Mouse (Mus musculus) ES-E14 (cell line): Measurements from ENCODE around the gene Ttc3. TPM values are rescaled to one million over a fixed set of nuclear protein-coding genes. Genes with fewer than 3 reads are reported as not detected.

Source experiments
- DNase-seq: peaks from one replicate; pipeline ENCODE4 v3.0.0-alpha.2; 2013; ENCODE audit warnings: low read depth, low spot score
- H3K27ac ChIP-seq: 2 replicates; pipeline ENCODE4 v1.5.1; 2012; ENCODE audit warnings: low read depth, mild to moderate bottlenecking, low read length, moderate library complexity, mixed read lengths; ENCODE audit not compliant: poor library complexity, insufficient read depth, severe bottlenecking
- H3K36me3 ChIP-seq: 2 replicates; pipeline ENCODE4 v1.6.1; 2012; ENCODE audit warnings: mild to moderate bottlenecking, low read length, moderate library complexity, mixed read lengths; ENCODE audit not compliant: control insufficient read depth, poor library complexity, insufficient read depth, severe bottlenecking
- H3K4me1 ChIP-seq, 2 experiments: fragments of 150-350 bp in 1 of 2; sonication (generic) in 1 of 2; 2 replicates each; pipeline ENCODE4 v1.6.1; 2012; ENCODE audit warnings: low read length in 2 of 2, mild to moderate bottlenecking in 1 of 2, mixed read lengths in 1 of 2; ENCODE audit not compliant: control insufficient read depth in 2 of 2, insufficient read depth in 2 of 2, poor library complexity in 1 of 2
- H3K4me3 ChIP-seq, 2 experiments: fragments of 150-350 bp in 1 of 2; sonication (generic) in 1 of 2; 2 replicates each; pipeline ENCODE4 v1.5.1; 2012; ENCODE audit warnings: low read length in 2 of 2, low read depth in 1 of 2, mild to moderate bottlenecking in 1 of 2, mixed read lengths in 1 of 2; ENCODE audit not compliant: insufficient read depth in 1 of 2, poor library complexity in 1 of 2, severe bottlenecking in 1 of 2
- H3K9ac ChIP-seq: 2 replicates; pipeline ENCODE4 v1.6.1; 2012; ENCODE audit warnings: low read depth, mild to moderate bottlenecking, low read length, mixed read lengths; ENCODE audit not compliant: poor library complexity, insufficient read depth, severe bottlenecking
- H3K9me3 ChIP-seq: fragments of 150-350 bp; sonication (generic); 2 replicates; pipeline ENCODE4 v1.6.1; 2012; ENCODE audit warnings: low read depth, mild to moderate bottlenecking, low read length; ENCODE audit not compliant: control insufficient read depth, insufficient read depth
- CHD2 ChIP-seq: IDR thresholded peaks from 2 replicates; pipeline ENCODE4 v1.6.1; 2014; ENCODE audit warnings: mild to moderate bottlenecking, low read depth, low read length, inconsistent platforms
- HCFC1 ChIP-seq: IDR thresholded peaks from 2 replicates; pipeline ENCODE4 v1.6.1; 2012; ENCODE audit warnings: low read length, inconsistent platforms, borderline replicate concordance; ENCODE audit not compliant: insufficient read depth
- MAFK ChIP-seq: IDR thresholded peaks from 2 replicates; pipeline ENCODE4 v1.6.1; 2014; ENCODE audit warnings: mild to moderate bottlenecking, low read depth, low read length, inconsistent platforms; ENCODE audit not compliant: insufficient read depth
- ZC3H11A ChIP-seq: IDR thresholded peaks from 2 replicates; pipeline ENCODE4 v1.6.1; 2012; ENCODE audit warnings: low read depth, mild to moderate bottlenecking, inconsistent platforms, low read length, borderline replicate concordance
- ZNF384 ChIP-seq: IDR thresholded peaks from 2 replicates; pipeline ENCODE4 v1.6.1; 2012; ENCODE audit warnings: low read depth, low read length, inconsistent platforms
- in situ Hi-C, 2 experiments: fragments of 600-800 bp; cut with MboI; formaldehyde crosslinking; loops; one replicate each; pipeline ENCODE4 v1.15.1; 2025; ENCODE audit warnings: low sequenced_read_pairs in 2 of 2, inconsistent platforms in 1 of 2; ENCODE audit not compliant: unreplicated experiment in 2 of 2
- total RNA-seq: library from RNA; depleted of rRNA; stranded (reverse); fragments of 300-350 nt; gene quantifications from 2 replicates; pipeline ENCODE4 v1.2.3, GENCODE M21; 2012; rRNA removed

The Ttc3 gene
- total RNA-seq, 1 experiment, result 64.2 TPM

GRCm38 (mm10) chr16:94504192-94504591 is 133.8 kb downstream of the Ttc3 start:
- Histone ChIP-seq H3K9ac (no peak overlapping the region), H3K9me3 (no peaks in the 10 kb centered on the region), H3K4me1 (no peaks in the 10 kb centered on the region), H3K27ac (no peak overlapping the region), H3K36me3 (peaks cover 16% of the 10 kb centered on the region), H3K4me3 (no peak overlapping the region)
- no peak for DNase-seq
- no peak for TF ChIP-seq ZC3H11A
- TF ChIP-seq ZNF384, result no peak
- TF ChIP-seq MAFK, result no peak
- no peak for TF ChIP-seq HCFC1
- TF ChIP-seq CHD2, result no peak
- in situ Hi-C loops, result no loop called here

DNA sequence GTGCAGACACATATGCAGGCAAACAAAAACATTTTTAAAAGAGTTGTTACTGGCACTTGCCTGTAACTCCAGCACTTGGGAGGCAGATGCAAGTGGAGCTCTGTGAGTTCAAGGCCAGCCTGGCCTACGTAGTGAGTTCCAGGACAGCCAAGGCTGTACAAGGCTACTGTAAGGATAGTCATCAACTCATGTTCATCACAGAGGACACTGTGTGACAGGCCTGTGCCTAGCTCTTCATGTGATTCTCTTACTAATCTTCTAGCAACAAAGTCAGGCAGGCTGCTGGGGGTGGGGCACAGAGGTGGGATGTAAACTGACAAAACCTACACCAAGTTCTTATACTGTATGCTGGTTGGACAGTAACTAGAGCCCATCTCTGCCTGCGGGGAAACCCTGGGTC is 136.7 kb downstream of the Ttc3 start:
- Histone ChIP-seq H3K9ac (no peak overlapping the region), H3K27ac (no peak overlapping the region), H3K4me1 (no peaks in the 10 kb centered on the region), H3K9me3 (no peaks in the 10 kb centered on the region), H3K4me3 (no peak overlapping the region), H3K36me3 (peaks cover 10% of the 10 kb centered on the region; the same call in 1 of the 2 replicates)
- DNase-seq, result no peak
- in situ Hi-C loops, result no loop called here
- TF ChIP-seq ZNF384 (no peak), HCFC1 (no peak), ZC3H11A (no peak), CHD2 (no peak), MAFK (no peak)

DNA sequence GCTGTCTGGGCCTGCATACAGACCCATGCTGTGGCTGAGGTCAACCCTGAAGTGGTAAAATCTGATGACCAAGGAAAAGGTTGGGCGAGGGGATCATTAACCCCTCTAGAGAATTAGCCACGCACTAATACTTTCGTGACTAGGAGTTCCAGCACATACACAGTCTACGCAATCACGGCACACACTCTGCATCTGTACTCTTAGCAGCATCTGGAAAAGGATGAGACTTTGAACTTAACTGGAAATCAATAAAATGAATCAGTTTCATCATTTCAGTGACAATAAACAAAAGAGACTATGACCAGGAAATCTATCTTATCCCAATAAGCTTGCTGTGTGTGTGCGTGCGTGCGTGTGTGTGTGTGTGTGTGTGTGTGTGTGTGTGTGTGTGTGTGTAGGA is 138.4 kb downstream of the Ttc3 start:
- Histone ChIP-seq H3K9me3 (no peaks in the 10 kb centered on the region), H3K9ac (no peak overlapping the region), H3K4me1 (no peaks in the 10 kb centered on the region), H3K36me3 (peaks cover 7% of the 10 kb centered on the region; the same call in 1 of the 2 replicates), H3K4me3 (no peak overlapping the region), H3K27ac (no peak overlapping the region)
- in situ Hi-C loops, result no loop called here
- TF ChIP-seq CHD2 (no peak), HCFC1 (no peak), ZC3H11A (no peak), MAFK (no peak)
- no peak for DNase-seq

DNA sequence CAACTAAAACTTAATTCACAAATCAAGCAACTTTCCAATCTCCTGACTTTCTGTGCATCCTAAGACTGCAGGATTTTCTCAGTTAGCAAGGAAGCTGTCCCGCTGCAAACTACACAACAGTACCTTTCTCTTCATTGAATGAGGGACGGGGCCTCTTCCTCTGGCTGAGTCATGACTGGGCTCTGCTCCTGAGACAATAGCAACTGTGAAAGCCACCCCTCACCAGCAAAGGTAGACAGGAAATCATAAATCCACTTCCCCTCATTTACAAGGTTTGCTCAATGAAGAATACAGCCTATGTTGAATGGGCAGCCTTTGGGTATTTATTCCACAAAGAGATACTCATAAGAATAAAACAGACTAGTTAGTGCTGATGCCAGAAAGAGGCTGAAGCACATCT is 139.6 kb downstream of the Ttc3 start:
- no peaks in the 10 kb centered on the region for H3K9me3 ChIP-seq
- no peak overlapping the region for H3K9ac ChIP-seq
- TF ChIP-seq CHD2 (no peak), ZC3H11A (no peak), HCFC1 (no peak), ZNF384 (no peak), MAFK (no peak)
- in situ Hi-C loops, result no loop called here
- no peak overlapping the region for H3K27ac ChIP-seq
- H3K4me3 ChIP-seq, result no peak overlapping the region
- DNase-seq, result no peak
- H3K4me1 ChIP-seq, result no peaks in the 10 kb centered on the region
- peaks cover 3% of the 10 kb centered on the region; the same call in 1 of the 2 replicates for H3K36me3 ChIP-seq

GRCm38 (mm10) chr16:94517606-94518005 is 147.2 kb downstream of the Ttc3 start:
- no peak overlapping the region for H3K4me3 ChIP-seq
- H3K27ac ChIP-seq, result no peak overlapping the region
- no peak overlapping the region for H3K9ac ChIP-seq
- H3K4me1 ChIP-seq, result peaks cover 0 to 2% of the 10 kb centered on the region in 2 experiments; a peak in 2 of 4 replicates
- H3K36me3 ChIP-seq, result no peaks in the 10 kb centered on the region
- TF ChIP-seq HCFC1 (no peak), ZC3H11A (no peak), ZNF384 (no peak), MAFK (no peak), CHD2 (no peak)
- H3K9me3 ChIP-seq, result no peaks in the 10 kb centered on the region
- in situ Hi-C loops, result no loop called here
- no peak for DNase-seq

Other genes starting within 250 kb of the Ttc3 start
- gene Hlcs, start 57.0 kb upstream of the Ttc3 start, total RNA-seq, result 5.2 and 10.1 TPM in 2 replicates
- 0.16 and 0.22 TPM in 2 replicates for gene Ripply3, start 42.2 kb upstream of the Ttc3 start, total RNA-seq
- gene Pigp, start 1.2 kb downstream of the Ttc3 start, total RNA-seq, result 17.8 and 30.5 TPM in 2 replicates
- 25.3 and 28.7 TPM in 2 replicates for gene Vps26c, start 156.2 kb downstream of the Ttc3 start, total RNA-seq
- gene Dyrk1a, start 199.4 kb downstream of the Ttc3 start, total RNA-seq, result 33.2 and 36.3 TPM in 2 replicates